Mouse (Mus musculus): Measurements from ENCODE around the gene Adamts2. TPM values are rescaled to one million over a fixed set of nuclear protein-coding genes. Genes with fewer than 3 reads are reported as not detected.
A peak's percentile ranks its signal among the peaks of the same experiment; 100 is the strongest.

The Adamts2 gene
- 1 to 10 TPM; 5.7 to 9.0 (median 8.2) TPM for total RNA-seq (2022)

GRCm38 (mm10) chr11:50601641-50602355 lies at the start of gene Adamts2:
Gene Adamts2, plus strand, starts transcription at chr11:50602084.
- DNase-seq (ENCODE audit: low spot score in 2 of 2), result no peak

- DNase-seq (ENCODE audit: low spot score in 2 of 2), result no peak
These were observed 44.8 kb upstream of the Adamts2 start for GRCm38 (mm10) chr11:50557064-50557463.

DNA sequence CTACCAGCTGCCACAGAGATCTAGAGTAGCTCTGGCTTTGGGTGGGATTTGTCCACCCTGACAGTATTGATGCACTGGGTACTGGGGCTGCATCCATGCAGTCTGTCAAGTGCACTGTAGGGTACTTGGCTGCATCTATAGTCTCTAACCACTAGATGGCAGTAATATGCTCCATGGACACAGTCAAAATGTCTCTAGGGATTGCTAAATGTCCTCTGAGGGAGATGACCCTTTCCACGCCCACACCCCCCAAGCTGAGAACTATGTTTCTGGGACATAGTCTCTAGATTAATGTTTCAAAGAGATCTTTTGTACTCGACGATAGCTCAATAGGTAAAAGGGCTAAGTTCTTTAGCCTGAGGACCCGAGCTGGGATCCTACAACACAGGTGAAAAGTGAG lies 42.8 kb upstream of the Adamts2 start:
- no peak for DNase-seq (ENCODE audit: low spot score in 2 of 2)

GRCm38 (mm10) chr11:50565466-50566211 lies 36.2 kb upstream of the Adamts2 start:
- DNase-seq (ENCODE audit: low spot score in 2 of 2), result no peak

GRCm38 (mm10) chr11:50571448-50571847 lies 30.4 kb upstream of the Adamts2 start:
- no peak for DNase-seq (ENCODE audit: low spot score in 2 of 2)

DNA sequence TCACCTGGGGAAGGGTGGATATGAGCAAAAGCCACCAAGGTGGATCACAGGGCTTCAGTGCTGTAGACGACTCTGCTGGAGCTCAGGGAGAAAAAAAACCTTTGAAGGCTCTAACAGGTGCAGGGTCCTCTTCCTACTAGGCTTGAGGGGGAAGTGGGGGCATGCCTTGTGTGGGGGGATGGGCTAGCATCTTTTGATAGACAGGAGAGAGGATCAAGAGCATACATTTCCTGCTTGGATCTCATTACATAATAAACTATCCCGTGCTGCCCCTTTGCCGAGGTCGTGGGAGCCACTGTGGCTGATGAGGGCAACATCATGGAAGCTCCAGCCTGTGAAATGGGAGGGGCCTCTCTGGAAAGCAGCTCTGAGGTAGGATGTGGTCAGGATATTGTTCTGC lies 25.4 kb upstream of the Adamts2 start:
- no peak for DNase-seq (ENCODE audit: low spot score in 2 of 2)

GRCm38 (mm10) chr11:50587026-50587425 lies 14.9 kb upstream of the Adamts2 start:
- DNase-seq (ENCODE audit: low spot score in 2 of 2), result no peak

GRCm38 (mm10) chr11:50587787-50588186 lies 14.1 kb upstream of the Adamts2 start:
- peak in 1 of 2 experiments; percentile 58 for DNase-seq (ENCODE audit: low spot score in 2 of 2)

DNA sequence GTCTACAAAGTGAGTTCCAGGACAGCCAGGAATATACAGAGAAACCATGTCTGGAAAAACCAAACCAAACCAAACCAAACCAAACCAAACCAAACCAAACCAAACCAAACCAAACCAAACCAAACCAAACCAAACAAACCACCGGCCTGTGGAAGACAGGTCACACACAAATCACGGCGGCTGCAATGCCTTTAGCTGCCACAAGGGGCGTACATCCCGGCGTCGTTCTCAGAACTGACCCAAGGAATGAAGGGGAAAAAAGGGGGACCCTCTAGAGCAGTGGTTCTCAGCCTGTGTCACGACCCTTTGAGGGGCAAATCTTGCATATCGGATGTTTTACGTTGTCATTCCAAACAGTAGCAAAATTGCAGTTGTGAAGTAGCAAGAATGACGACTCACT lies 12.8 kb upstream of the Adamts2 start:
- DNase-seq (ENCODE audit: low spot score in 2 of 2), result no peak

GRCm38 (mm10) chr11:50591053-50591452 lies 10.8 kb upstream of the Adamts2 start:
- peak in 1 of 2 experiments; percentile 52 for DNase-seq (ENCODE audit: low spot score in 2 of 2)

- no peak for DNase-seq (ENCODE audit: low spot score in 2 of 2)
These were observed 8.9 kb upstream of the Adamts2 start for GRCm38 (mm10) chr11:50592892-50593553.

GRCm38 (mm10) chr11:50596571-50596970 lies 5.3 kb upstream of the Adamts2 start:
- no peak for DNase-seq (ENCODE audit: low spot score in 2 of 2)

- DNase-seq (ENCODE audit: low spot score in 2 of 2), result no peak
These were observed 2.7 kb upstream of the Adamts2 start for GRCm38 (mm10) chr11:50599156-50599555.

GRCm38 (mm10) chr11:50602356-50603081 lies 635 bp downstream of the Adamts2 start:
- DNase-seq (ENCODE audit: low spot score in 2 of 2), result no peak

- DNase-seq (ENCODE audit: low spot score in 2 of 2), result no peak
These were observed 1.4 kb downstream of the Adamts2 start for GRCm38 (mm10) chr11:50603082-50603910.

GRCm38 (mm10) chr11:50604371-50604770 lies 2.5 kb downstream of the Adamts2 start:
- DNase-seq (ENCODE audit: low spot score in 2 of 2), result no peak

DNA sequence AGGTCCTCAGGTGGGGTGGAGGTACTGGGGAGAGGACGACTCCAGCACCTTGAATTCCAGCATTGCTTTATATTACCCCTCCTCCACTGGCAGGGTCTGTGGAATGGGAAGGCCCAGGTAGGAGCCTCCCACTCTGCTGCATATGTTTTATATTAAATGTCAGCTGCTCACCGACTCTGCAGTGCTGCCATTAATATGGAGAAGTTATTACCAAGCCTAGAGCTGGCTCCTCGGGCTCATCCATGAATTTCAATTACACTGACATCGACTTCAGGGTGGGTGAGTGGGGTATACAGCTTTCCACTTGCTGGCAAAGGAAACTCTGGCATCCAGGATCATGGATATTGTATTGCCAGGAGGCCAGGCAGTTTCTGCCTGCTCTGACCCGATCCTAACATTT lies 9.3 kb downstream of the Adamts2 start:
- no peak for DNase-seq (ENCODE audit: low spot score in 2 of 2)

GRCm38 (mm10) chr11:50617015-50617543 lies 15.2 kb downstream of the Adamts2 start:
- no peak for DNase-seq (ENCODE audit: low spot score in 2 of 2)

DNA sequence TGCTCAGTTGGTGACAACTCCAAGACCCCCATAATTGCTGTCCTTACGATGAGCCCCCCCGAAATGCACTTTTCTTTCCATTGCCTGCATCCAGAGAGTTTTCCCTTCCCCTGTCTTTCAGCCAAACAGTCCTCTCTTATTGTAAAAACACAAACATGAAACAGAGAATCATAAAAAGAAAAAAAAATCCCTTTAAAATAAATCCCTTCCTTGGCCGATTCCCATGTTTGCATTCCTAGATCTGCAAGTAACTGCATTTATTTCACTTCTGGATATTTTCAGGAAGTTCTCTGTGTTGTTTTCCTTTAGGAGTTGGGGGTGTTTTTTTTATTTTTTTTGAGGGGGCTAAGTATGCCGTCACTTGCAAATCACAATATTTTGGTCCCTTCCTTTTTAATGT lies 19.0 kb downstream of the Adamts2 start:
- DNase-seq (ENCODE audit: low spot score in 2 of 2), result no peak

GRCm38 (mm10) chr11:50621364-50621763 lies 19.5 kb downstream of the Adamts2 start:
- no peak for DNase-seq (ENCODE audit: low spot score in 2 of 2)

Measured in left cerebral cortex, adult 8-10 months (tissue).